Mouse (Mus musculus): ENCODE measurements at regions not wholly inside any gene's neighbourhood (a gene's known extent, or its start where the extent isn't known, plus 50 kb on each side); places are given as distances from the start of the nearest gene placed in this dataset.

- no peak for TF ChIP-seq TCF12 (IDR thresholded peaks at IDR 0.05; ENCODE audit: low read depth, low read length)
- no peak for TF ChIP-seq POLR2A (IDR thresholded peaks at IDR 0.05; ENCODE audit: low read depth, low read length)
- no peak for TF ChIP-seq CTCF (conservative IDR thresholded peaks at IDR 0.05 in 1 of 2, IDR thresholded peaks at IDR 0.05 in 1 of 2; ENCODE audit: low read depth in 2 of 2, low read length in 2 of 2)
- TF ChIP-seq USF1 (IDR thresholded peaks at IDR 0.05; ENCODE audit: low read depth, low read length) = no peak
- no peak for TF ChIP-seq BHLHE40 (IDR thresholded peaks at IDR 0.05; ENCODE audit: low read depth, low read length)
Measured at GRCm38 (mm10) chr8:92771856-92772650, 55.0 kb upstream of the Mmp2 start.
